Mouse (Mus musculus) splenic B cell, adult 2 months (primary cell): ENCODE measurements around the gene Chrm4.
A peak's percentile ranks its signal among the peaks of the same experiment; 100 is the strongest.

ENCODE experiments used
- DNase-seq: peaks from one replicate; pipeline ENCODE4 v3.0.0-alpha.2; 2011; ENCODE audit warnings: low read depth, low spot score
- H3K27me3 ChIP-seq: 2 replicates; pipeline ENCODE4 v1.6.1; 2012; ENCODE audit warnings: mild to moderate bottlenecking, low read length, moderate library complexity, mixed read lengths; ENCODE audit not compliant: control insufficient read depth, poor library complexity, insufficient read depth, severe bottlenecking
- H3K36me3 ChIP-seq: 2 replicates; pipeline ENCODE4 v1.6.1; 2012; ENCODE audit warnings: mild to moderate bottlenecking, low read length, moderate library complexity, mixed read lengths; ENCODE audit not compliant: control insufficient read depth, poor library complexity, insufficient read depth, severe bottlenecking

Gene Chrm4

DNA sequence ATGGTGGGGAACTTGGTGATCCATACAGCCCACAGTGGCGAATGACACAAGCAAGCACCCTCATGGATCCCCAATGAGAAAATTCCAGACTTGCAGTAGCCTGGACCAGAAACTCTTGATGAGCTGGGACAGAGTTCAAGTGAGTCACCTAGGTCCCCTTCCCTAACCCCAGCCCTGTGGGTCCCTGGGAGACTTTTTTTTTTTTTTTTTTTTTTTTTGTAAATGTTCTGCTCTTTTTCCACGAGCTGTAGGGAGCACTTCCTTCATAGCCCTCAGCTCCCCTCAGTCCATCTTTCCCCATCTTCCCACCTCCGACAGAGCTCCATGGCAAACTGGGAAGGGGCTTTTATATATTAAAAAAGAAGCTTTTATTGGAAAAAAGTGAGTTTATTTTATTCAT is 2.4 kb downstream of the Chrm4 start:
- H3K36me3 ChIP-seq, result peaks cover 8% of the 10 kb centered on the region
- H3K27me3 ChIP-seq, result no peaks in the 10 kb centered on the region
- DNase-seq, result no peak

DNA sequence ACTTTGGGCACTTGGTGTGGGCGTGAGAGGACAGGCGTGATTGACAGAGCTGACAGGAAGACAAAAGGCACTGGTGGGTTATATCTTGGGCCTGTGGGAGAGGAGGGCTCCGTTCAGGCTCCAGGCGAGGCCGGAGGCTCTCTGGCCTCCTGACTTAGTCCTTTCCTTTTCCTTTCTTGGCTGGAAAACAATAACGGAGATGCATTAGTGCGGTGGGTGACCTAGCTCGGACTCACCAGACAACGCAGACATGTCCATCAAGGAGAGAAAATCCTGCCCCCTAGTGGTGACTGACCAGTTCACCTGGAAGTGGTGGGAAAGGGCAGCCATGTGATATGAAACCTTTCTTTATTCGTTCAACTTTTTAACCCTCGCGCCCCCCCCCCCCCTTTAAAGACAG is 2.9 kb downstream of the Chrm4 start:
- H3K36me3 ChIP-seq, result peaks cover 8% of the 10 kb centered on the region
- peak; percentile 67 for DNase-seq
- no peaks in the 10 kb centered on the region for H3K27me3 ChIP-seq

- Histone ChIP-seq H3K36me3 (peaks cover 11% of the 10 kb centered on the region), H3K27me3 (no peaks in the 10 kb centered on the region)
- no peak for DNase-seq
Observed at GRCm38 (mm10) chr2:91930761-91931291, 3.8 kb downstream of the Chrm4 start.

- peaks cover 15% of the 10 kb centered on the region for H3K36me3 ChIP-seq
- no peaks in the 10 kb centered on the region for H3K27me3 ChIP-seq
- no peak for DNase-seq
Observed at GRCm38 (mm10) chr2:91931328-91932159, 4.5 kb downstream of the Chrm4 start.

- no peaks in the 10 kb centered on the region for H3K27me3 ChIP-seq
- peaks cover 21% of the 10 kb centered on the region for H3K36me3 ChIP-seq
- no peak for DNase-seq
Observed at GRCm38 (mm10) chr2:91932160-91932711, 5.2 kb downstream of the Chrm4 start, which contains the start of gene Mdk. Gene Mdk, minus strand, starts transcription at chr2:91932297.

GRCm38 (mm10) chr2:91932737-91933350 is 5.8 kb downstream of the Chrm4 start:
- no peak for DNase-seq
- H3K36me3 ChIP-seq, result peaks cover 21% of the 10 kb centered on the region
- H3K27me3 ChIP-seq, result no peaks in the 10 kb centered on the region

GRCm38 (mm10) chr2:91933471-91933870 is 6.4 kb downstream of the Chrm4 start:
- DNase-seq, result no peak
- Histone ChIP-seq H3K36me3 (peaks cover 25% of the 10 kb centered on the region), H3K27me3 (no peaks in the 10 kb centered on the region)

DNA sequence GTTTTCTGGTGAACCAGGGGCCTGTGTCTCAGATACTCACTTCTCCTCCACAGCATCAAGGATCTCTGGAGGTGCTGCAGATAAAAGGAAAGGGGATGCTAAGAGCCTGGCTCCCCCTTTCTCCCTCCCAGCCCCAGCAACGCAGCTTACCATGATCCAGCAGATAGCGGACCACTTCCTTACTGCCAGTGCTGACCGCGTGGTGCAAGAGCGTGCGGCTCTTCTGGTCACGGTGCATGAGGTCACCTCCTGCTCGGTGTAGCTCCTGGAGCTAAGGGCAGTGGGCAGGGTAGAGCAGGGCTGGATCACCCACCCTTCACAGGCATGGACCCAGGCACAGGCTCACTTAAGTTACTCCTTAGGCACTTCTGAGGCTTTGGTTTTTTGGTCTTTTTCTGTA is 7.0 kb downstream of the Chrm4 start:
- Histone ChIP-seq H3K27me3 (no peaks in the 10 kb centered on the region), H3K36me3 (peaks cover 26% of the 10 kb centered on the region)
- no peak for DNase-seq

- DNase-seq, result no peak
- peaks cover 30% of the 10 kb centered on the region for H3K36me3 ChIP-seq
Observed at GRCm38 (mm10) chr2:91934826-91935525, 7.9 kb downstream of the Chrm4 start.

GRCm38 (mm10) chr2:91936154-91936553 is 9.1 kb downstream of the Chrm4 start:
- no peak for DNase-seq
- Histone ChIP-seq H3K36me3 (peaks cover 31% of the 10 kb centered on the region), H3K27me3 (no peaks in the 10 kb centered on the region)

More at GRCm38 (mm10) chr2:91934826-91935525, 7.9 kb downstream of the Chrm4 start:
- no peaks in the 10 kb centered on the region for H3K27me3 ChIP-seq

- DNase-seq, result no peak
- peaks cover 23% of the 10 kb centered on the region for H3K36me3 ChIP-seq
- no peaks in the 10 kb centered on the region for H3K27me3 ChIP-seq
Observed at GRCm38 (mm10) chr2:91939303-91939935, 12.4 kb downstream of the Chrm4 start.

GRCm38 (mm10) chr2:91942356-91942755 is 15.3 kb downstream of the Chrm4 start:
- DNase-seq, result peak; percentile 41
- peaks cover 9% of the 10 kb centered on the region for H3K36me3 ChIP-seq
- H3K27me3 ChIP-seq, result no peaks in the 10 kb centered on the region

GRCm38 (mm10) chr2:91944170-91944950 is 17.3 kb downstream of the Chrm4 start:
- Histone ChIP-seq H3K27me3 (no peaks in the 10 kb centered on the region), H3K36me3 (peaks cover 3% of the 10 kb centered on the region; the same call in 1 of the 2 replicates)
- DNase-seq, result peak; percentile 87
